Mouse (Mus musculus): Measurements from ENCODE around the gene Atp2a3. TPM values are rescaled to one million over a fixed set of nuclear protein-coding genes. Genes with fewer than 3 reads are reported as not detected.

Atp2a3 gene
- total RNA-seq, 2 experiments from 2014 or later: 5.8 to 7.6 TPM

DNA sequence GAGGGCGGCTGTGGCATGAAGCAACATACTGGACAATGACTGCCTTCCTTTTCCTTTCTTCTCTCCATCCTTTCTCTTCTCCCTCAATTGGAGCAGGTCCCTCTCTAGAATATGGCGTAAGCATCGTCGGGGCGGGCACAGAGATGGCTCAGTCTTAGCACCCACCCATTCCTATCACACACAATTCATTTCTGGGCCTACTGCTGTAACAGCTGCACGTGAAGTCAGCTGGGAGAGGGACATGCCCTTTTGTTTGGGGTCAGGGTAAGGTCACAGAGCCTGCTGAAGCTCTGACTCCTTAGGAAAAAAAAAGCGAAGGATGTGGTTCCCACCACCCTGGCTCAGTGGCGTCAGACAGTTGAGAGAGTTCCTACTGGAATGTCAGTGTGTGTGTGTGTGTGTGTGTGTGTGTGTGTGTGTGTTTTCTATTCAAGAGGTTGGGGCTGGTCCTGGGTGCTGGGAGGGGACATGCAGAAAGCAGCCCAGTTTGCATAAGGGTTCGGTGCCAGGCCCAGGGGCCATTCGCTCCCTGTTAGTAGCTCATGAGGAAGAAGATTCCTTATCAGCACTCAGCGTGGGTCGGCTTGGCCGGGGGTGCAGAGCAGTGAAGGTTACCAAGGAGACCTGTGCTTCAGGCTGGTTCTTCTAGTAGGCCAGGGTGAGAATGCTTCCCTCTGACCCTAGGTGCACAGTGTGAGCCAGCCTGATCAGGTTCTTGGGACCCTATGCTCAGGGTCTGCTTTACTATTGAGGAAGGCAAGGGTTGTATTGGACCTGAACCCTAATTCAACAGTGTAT lies 36.8 kb downstream of the Atp2a3 start:
- DNase-seq (ENCODE audit: low spot score in 2 of 2): no peak

DNA sequence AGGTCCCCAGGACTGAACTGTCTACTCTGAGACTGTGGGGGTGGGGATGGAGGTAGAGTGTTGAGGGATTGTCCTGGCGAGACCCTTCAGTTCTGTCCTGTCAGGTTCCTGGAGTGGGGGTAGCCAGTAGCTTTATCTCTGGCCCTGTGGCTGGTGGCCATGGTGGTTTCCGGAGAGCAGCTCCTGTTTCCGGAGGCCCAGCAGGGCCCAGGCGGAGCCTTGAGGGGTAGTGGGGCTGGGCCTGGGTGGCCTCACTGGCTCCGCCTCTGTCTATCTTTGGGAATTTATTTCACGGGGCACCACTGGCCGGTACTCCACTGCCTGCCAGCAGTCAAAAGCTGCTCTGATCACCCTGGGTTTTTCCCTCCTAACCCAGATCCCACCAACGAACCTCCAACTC lies 37.8 kb downstream of the Atp2a3 start, which contains the start of gene P2rx1:
TSS of gene P2rx1 (plus strand) at position 333 of the 400 bp plus-strand sequence.
- DNase-seq (ENCODE audit: low spot score in 2 of 2): peak in 1 of 2 experiments; percentile 13

DNA sequence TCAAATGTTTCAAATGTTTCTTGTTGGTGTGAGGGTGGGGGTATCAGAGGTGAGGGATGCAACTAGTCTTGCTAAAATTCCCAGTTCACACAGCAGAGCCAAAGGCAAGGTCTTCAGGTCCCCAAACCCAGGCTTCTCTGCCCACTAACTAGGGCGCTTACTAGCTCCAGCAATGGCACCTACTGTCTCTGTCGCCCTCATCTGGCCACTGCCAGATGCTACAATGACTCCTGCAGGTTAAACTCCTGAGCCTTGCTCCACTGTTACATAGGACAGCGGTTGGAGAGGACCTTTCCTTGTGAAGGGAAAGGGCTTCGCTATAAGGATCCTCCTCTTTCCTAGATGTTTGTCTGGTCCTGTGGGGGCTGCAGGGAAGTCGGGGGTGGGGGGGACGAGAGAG lies 40.1 kb downstream of the Atp2a3 start:
- peak; percentile 72 to 80 for DNase-seq (ENCODE audit: low spot score in 2 of 2)

DNA sequence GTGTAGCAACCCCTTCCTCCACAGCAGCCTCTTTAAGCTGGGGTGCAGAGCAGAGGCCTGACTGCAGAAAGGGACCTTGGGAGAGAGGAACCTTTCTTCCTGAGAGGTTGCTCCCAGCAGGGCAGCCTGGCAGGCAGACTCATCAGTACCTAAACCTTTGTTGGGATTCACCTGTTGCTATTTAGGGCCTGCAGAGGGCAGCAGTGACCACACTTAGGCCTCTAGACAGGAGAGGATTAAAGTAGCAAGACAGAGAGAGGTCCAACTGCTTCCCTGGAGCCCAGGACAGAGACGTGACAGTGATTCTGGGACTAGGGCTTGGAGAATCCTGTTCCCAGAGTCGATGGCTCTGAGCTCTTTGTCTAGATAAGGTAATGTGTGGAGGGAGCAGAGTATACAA lies 45.4 kb downstream of the Atp2a3 start:
- peak; percentile 57 to 66 for DNase-seq (ENCODE audit: low spot score in 2 of 2)

DNA sequence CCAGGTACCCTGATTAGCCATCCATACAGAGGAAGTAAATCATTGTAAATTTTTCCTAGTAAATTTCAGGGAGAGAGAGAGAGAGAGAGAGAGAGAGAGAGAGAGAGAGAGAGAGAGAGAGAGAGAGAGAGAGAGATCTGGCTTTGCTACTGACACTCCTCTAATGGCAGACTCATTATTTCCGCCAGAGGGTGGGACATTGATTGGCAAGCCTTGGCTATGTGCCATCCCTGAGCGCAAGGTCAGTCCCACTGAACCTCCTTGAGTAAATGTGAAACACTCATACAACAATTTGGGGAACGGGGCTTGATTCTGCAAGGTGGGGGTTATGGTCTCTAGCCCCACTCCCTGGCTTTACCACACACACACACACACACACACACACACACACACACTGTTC lies 46.1 kb downstream of the Atp2a3 start:
- DNase-seq (ENCODE audit: low spot score in 2 of 2): no peak

DNA sequence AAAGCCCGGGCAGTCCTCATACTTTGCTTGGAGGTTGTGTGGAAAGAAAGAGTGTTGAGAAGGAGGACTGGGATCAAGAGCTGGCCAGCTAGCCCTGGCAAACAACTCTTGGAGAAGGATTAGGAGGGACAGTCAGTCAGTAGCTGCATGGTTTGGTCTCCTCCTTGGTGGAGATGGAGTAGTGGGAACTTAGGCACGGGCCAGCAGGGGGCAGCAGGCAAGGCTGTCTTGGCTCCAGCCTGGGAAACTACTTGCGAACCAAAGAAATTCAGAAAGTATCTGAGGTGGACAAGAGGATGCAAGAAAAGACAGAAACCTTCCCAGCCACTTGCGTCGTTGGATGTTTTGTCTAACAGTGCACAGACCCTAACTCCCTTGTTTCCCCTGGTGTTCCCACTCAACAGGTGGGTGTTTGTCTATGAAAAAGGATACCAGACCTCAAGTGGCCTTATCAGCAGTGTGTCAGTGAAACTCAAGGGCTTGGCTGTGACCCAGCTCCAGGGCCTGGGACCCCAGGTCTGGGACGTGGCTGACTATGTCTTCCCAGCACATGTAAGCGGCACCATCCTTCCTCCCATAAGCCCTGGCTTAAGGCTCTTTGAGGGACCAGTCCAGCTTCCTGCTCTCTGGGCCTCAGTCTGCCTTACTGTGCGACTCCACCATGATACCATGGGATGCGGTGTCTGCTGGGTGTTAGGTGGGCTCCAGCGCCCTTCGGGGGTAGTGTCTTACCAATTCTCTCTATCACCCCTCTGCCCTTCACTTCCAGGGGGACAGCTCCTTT lies 46.9 kb downstream of the Atp2a3 start:
- peak; percentile 65 to 69 for DNase-seq (ENCODE audit: low spot score in 2 of 2)

DNA sequence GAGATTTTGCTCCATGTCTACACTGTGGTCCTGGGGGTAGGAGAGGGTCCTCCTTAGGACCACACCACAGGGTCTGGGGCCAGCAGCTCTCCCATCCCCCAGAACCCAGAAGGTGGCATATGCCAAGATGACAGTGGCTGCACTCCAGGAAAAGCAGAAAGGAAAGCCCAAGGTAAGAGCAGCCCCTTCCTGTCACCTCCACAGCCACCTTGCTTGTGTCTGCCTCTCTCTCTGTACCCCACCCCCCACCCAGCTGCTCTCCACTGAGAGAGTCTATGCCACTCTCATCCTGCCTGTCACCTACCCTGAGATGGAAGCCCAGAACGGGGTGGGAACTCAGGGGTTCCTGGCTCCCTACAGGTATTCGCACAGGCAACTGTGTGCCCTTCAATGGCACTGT lies 47.9 kb downstream of the Atp2a3 start:
- DNase-seq (ENCODE audit: low spot score in 2 of 2): no peak

DNA sequence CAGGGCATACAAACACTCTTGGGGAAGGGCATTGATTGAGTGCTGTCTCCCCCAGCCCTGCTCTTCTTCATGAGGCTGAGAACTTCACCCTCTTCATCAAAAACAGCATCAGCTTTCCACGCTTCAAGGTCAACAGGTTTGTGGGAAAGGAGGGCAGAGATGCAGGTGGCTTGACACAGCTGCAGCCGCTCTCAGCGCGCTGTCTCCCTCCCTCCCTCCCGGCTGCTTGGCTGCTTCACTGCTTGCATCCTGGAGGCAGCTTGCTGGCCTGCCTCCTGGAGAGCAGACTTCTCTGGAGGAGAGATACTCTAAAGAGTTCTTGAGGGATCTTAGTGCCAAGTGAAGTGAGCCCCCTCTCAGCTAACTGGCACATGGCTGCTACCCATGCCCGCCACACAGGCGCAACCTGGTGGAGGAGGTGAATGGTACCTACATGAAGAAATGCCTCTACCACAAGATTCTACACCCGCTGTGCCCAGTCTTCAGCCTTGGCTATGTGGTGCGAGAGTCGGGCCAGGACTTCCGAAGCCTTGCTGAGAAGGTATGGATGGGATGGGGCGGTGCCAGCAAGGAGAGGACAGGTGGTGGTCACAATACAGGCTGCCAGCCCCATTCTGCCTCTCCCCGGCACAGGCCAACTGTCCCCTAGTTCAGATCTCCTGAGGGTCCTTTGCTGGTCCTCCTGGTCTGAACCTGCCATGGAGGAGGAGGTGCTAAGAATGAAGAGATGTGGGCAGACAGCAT lies 48.7 kb downstream of the Atp2a3 start:
- no peak for DNase-seq (ENCODE audit: low spot score in 2 of 2)

DNA sequence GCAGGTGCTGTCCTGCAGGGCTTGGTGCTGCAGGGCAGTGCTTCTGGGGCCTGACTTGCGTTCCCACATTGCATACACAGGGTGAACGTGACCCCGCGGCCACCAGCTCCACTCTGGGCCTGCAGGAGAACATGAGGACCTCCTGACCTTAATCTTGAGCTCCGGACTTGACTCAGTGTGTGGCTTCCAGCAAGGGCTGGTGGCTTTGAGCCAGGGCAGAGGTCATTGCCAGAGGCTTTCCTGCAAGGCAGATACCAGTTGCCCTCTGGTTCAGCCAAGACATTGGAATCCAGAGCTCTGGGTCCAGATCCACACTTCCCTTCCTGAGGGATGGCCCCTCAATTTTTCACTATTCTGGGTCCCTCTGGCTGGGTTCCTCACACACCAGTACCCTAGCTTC lies 53.0 kb downstream of the Atp2a3 start:
- no peak for DNase-seq (ENCODE audit: low spot score in 2 of 2)

DNA sequence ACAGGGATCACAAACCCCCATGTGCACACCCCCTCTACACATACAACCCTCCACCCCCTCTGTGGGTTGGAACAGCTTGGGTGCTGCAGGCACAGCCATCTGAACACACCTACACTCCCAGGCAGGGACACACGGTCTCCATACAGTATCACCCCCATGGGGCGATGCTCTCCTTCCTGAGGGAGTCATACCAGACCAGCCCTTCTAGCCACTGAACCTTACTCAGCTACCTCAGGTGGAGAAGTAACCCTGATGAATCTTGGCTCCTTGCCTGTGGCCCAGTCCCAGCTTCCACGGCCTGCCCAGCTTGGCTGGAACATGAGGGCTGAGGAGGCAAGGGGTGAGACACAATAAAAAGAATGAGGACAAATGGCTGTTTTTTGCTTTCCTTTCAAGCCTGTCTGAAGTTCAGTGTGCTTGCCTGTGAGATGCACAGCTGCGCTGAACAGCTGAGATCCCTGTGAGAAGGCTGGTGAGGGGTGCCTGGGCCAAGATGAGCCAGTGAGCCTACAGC lies 53.9 kb downstream of the Atp2a3 start:
- DNase-seq (ENCODE audit: low spot score in 2 of 2): peak; percentile 58 to 60

DNA sequence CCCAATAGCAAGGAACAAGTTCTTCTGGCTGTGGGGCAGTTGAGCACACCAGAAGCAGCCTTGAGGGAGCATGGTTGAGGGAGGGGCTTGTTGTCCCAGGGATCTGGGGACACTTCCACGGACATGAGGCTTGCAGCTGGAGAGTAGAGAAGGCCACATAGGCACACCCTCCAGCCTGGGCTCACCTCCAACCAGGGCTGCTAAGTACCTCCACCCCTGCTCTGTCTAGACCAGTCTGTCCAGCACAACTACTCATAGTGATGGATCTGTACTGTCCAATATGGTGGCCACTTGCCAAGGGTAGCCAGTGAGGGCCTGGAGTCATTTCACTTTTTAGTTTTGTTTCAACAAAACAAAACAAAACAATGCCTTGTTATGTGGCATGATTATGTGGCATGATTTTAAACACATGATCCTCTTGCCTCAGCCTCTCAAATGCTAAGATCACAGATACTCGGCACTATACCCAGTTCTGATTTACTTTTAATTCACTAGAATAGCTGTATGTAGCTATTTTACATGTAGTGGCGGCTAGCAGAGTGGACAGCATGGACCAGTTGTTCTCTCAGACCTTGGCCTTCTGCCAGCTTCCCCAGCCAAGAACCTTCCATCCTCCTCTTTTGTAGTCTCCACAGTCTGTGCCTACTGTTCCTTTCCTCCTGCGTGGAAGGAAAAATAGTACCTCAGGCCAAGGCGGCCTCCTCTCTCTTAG lies 54.6 kb downstream of the Atp2a3 start:
- DNase-seq (ENCODE audit: low spot score in 2 of 2): peak; percentile 46 to 61

DNA sequence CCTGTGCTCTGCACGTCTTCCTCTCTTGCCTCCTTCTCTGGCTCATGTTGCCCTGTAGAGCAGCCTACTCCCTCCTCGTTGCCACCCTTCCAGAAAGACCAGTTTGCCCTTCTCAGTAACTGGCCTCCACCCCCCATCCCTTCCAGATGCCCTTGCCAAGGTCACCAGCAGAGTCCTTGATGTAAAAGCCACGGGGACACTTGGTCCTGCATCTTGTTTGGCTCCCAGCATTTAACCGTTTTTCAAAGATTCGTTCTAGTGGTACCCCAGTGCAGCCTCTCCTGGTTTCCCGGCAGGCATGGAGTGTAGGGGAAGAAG lies 55.1 kb downstream of the Atp2a3 start:
- DNase-seq (ENCODE audit: low spot score in 2 of 2): no peak

DNA sequence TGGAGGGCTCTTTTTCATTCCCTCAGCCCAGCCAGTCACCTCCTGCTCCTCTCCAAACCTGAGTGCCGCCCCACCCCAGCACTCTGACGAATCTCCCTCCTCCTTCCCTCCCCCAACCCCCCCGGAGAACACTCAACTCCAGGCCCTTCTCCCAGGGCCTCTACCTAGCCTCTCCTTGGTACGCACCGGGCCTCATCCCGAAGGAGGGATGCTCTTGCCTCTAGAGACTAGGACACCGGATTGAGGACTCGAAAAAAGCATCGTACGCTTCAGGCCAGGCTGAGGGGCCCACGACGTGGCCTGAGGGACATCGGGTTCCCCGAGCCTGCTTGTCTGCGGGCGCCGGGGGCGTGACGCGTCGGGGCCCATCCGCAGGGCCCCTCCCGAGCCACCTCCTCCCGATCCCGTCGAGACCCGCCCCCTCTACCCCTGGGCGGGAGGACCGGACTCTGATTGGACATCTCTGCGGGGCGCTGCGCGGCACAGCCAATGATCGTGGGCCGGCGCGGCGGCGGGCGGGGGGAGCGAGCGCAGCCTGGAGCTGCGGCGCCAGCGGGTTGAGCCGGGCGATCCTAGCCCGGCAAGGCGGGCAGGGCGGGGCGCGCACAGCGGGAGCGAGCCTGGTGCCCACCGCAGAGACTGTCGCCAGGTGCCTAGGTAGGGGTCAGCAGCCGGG lies 57.6 kb downstream of the Atp2a3 start, which contains the start of gene Camkk1:
TSS of gene Camkk1 (plus strand) at position 538 of the 676 bp plus-strand sequence.
- peak; percentile 93 to 96 for DNase-seq (ENCODE audit: low spot score in 2 of 2)

DNA sequence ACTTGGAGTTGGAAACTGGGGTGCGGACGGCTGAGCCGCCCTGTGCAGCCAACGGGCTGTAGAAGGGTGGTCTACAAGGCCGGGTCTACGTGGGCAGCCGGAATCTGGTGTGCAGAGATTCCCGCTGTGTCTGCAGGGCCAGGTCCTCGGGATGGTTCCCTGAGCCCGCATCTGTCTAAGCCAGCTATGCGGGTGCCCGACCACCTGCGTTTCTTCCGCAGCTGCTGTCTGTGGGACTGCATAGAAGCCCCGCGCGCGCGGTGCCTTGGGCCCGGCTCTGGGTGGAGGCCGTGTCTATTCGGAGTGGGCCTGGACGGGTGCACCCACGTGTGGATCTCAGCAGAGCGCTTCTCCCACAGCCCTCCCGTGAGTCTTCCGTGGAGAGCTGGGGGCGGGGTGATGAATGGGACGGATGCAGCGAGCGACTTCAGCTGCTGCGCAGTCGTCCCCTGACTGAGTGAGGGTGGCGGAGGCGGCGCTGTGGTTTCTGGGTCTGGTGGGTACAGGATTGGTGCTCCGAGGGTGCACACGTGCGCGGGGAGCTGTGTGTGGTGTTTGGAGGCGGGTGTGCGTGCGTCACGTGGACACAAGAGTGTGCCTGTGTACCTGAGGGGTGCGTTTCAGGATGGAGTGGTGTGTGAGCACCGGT lies 58.3 kb downstream of the Atp2a3 start:
- peak; percentile 67 to 76 for DNase-seq (ENCODE audit: low spot score in 2 of 2)

DNA sequence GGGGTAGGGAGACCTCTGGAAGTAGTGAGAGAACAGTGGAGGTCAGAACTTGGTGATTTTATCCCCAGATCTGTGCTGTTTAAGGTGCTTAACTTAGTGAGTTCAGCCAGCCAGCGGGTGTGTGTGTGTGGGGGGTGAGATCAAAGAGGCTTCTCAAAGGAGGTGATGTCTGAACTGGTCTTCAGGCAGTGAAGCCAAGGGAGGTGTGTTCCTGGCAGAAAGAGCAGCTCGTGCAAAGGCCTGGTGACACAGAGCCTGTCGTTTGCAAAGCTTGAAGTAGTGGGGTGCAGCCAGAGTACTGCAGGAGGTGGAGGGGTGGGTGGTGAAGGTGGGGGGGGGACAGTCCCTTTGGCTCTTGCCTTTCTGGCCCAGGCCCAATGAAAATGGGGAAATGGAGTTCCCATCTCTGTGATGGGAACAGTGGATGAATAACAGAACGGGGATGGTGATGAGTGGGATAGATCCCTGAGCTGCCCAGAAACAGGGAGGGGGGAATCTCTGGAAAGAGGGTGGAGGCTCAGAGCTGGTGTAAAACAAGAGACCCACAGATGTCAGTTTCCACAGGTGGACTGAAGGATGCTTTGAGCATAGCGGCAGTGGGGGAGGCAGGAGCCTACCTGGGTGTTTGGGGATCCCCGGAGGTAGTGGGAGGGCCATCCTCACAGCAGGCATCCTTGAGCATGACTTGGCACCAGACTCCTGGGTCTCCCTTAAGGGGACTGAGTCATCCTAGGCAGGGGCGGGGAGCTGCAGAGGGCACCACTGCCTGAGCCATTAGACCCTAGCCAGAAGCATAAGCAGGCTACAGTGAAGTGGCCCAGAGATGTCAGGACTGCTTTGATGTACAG lies 60.2 kb downstream of the Atp2a3 start:
- no peak for DNase-seq (ENCODE audit: low spot score in 2 of 2)

DNA sequence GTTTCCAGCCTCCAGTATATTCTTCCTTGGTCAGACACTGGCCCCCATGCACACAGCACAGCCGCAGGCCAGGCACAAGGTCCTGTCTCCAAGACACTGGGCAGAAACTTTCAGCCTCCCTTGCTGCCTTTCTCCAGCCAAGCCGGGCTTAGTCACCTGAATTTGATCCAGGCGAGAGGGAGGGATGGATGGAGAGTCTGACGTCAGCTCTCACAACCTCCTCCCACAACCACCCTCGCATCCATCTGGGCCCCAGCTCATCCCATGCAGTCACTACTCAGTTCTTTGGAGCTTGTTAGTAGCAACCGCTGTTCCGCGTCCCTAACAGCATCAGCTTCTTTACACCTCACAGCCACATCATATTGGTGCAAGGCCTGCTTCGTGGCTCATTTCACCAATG lies 62.1 kb downstream of the Atp2a3 start:
- peak; percentile 41 to 58 for DNase-seq (ENCODE audit: low spot score in 2 of 2)

DNA sequence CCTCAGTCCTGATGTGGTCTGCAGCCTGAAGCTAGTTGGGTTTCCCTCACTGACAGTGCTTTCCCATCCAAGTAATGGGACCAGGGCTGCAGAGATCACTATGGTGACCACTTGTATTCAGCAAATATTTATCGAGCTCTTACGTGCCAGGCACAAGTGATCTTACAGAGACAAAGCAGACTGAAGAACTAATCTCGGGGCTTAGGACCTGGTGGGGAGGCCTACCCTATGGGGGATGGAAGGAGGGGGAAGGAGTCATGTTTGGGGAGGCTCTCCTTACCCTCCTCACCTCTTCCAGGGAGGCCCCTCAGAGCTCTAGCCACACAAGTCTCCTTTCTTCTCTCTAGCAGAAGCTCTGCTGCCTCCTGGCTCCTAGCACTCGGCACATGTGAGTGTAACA lies 62.9 kb downstream of the Atp2a3 start:
- DNase-seq (ENCODE audit: low spot score in 2 of 2): no peak

DNA sequence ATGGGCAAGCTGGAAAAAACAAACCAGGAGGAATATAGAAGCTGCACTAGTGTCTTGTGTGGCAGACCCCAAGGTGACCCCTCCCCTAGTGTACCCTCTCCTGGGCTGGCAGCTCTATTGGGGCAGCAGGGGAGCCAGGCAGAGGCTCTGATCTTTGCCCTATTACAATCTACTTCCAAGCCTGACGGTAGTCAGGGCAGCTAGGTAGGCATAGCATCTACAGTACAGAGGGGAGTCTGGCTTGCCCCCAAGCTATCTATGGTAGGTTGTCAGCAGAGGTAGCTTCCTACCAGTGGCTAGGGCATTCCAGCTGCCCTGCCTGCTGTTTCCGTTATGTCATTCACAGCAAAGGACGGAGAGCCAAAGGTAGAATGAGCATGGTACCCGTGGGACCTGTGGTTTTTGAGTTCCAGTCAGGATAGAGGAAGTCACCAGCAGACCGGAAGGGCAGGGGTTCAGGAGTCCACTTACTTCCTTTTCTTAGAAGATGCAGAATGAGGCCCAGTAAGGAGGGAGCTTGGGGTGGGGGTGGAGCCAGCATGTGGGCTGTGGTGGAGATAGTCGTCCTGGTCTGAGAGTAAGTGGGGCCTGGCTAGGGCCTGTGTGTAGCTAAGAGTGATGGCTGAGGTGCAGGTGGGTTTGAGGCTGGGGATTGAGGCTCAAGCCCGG lies 63.4 kb downstream of the Atp2a3 start:
- no peak for DNase-seq (ENCODE audit: low spot score in 2 of 2)

All from layer of hippocampus, postnatal 10 days (tissue).